Mouse (Mus musculus): Measurements from ENCODE around the gene Gm42688.

DNA sequence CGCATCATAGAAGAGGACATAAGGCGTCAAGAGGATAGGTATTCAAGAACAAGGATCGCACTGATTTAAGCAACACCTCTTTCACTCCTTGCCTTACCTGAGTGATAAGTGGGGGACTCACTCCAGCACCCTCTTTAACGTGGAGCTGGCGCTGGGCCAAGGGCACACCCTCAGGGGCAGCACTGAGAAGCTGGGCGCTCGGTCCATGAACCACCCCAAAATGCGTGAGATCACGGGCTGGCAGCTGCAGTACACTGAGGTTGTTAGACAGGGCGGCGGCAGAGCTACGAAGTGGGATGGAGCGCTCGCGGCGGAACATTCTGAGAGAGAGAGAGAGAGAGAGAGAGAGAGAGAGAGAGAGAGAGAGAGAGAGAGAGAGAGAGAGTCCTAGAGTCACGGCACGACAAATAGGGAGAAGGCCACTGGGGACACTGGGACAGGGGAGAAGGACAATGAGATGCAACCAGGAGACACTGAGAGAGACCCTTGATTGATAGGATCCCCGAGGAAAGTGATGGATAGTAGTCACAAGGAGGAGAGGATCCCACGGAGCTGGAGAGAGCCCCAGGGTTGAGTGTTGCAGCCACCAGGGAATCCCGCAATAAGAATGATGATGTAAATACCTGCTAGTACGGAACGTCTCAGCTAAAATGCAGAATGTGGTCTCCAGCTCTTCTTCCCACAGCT lies 54.3 kb downstream of the Gm42688 start:
- TF ChIP-seq GATA1 (IDR thresholded peaks at IDR 0.05; ENCODE audit: borderline replicate concordance, low read length) (no peak), CTCF (IDR thresholded peaks at IDR 0.05; ENCODE audit: low read depth, low read length) (no peak), GATA2 (IDR thresholded peaks at IDR 0.05; ENCODE audit: borderline replicate concordance, low read depth, low read length) (no peak), TAL1 (conservative IDR thresholded peaks at IDR 0.05; ENCODE audit: low read depth, low read length) (no peak), POLR2AphosphoS5 (IDR thresholded peaks at IDR 0.05; ENCODE audit: insufficient replicate concordance, low read depth, low read length) (no peak)

All from G1E (cell line).